Mouse (Mus musculus) lung, postnatal 14 days (tissue): ENCODE measurements around the gene Zdhhc22.
A peak's percentile ranks its signal among the peaks of the same experiment; 100 is the strongest.

Experiments used
- DNase-seq: peaks from one replicate; pipeline ENCODE4 v3.0.0; 2021

The Zdhhc22 gene

GRCm38 (mm10) chr12:86994776-86995175, 4.5 kb upstream of the Zdhhc22 start:
- no peak for DNase-seq

- DNase-seq = no peak
Observed at GRCm38 (mm10) chr12:86994166-86994565, 3.9 kb upstream of the Zdhhc22 start.

- no peak for DNase-seq
Observed at GRCm38 (mm10) chr12:86990755-86991110, 503 bp upstream of the Zdhhc22 start.

GRCm38 (mm10) chr12:86989378-86989777, 852 bp downstream of the Zdhhc22 start:
- no peak for DNase-seq

- DNase-seq = no peak
Observed at GRCm38 (mm10) chr12:86988227-86988626, 2.0 kb downstream of the Zdhhc22 start.

- DNase-seq = no peak
Observed at GRCm38 (mm10) chr12:86986562-86986961, 3.7 kb downstream of the Zdhhc22 start.

GRCm38 (mm10) chr12:86984194-86984555, 6.1 kb downstream of the Zdhhc22 start:
- peak; percentile 58 for DNase-seq

- peak; percentile 64 for DNase-seq
Observed at GRCm38 (mm10) chr12:86983470-86984193, 6.6 kb downstream of the Zdhhc22 start.

- no peak for DNase-seq
Observed at GRCm38 (mm10) chr12:86981180-86981579, 9.1 kb downstream of the Zdhhc22 start.

GRCm38 (mm10) chr12:86977833-86978232, 12.4 kb downstream of the Zdhhc22 start:
- peak; percentile 34 for DNase-seq

- no peak for DNase-seq
Observed at GRCm38 (mm10) chr12:86976511-86977168, 13.6 kb downstream of the Zdhhc22 start.

- DNase-seq = no peak
Observed at GRCm38 (mm10) chr12:86975761-86976160, 14.5 kb downstream of the Zdhhc22 start.

- DNase-seq = peak; percentile 84
Observed at GRCm38 (mm10) chr12:86974387-86975288, 15.6 kb downstream of the Zdhhc22 start.

- no peak for DNase-seq
Observed at GRCm38 (mm10) chr12:86973706-86974105, 16.5 kb downstream of the Zdhhc22 start.

GRCm38 (mm10) chr12:86973216-86973615, 17.0 kb downstream of the Zdhhc22 start:
- DNase-seq = peak; percentile 69

GRCm38 (mm10) chr12:86971089-86971488, 19.1 kb downstream of the Zdhhc22 start:
- DNase-seq = no peak

GRCm38 (mm10) chr12:86969220-86969601, 21.0 kb downstream of the Zdhhc22 start:
- no peak for DNase-seq

- DNase-seq = peak; percentile 29
Observed at GRCm38 (mm10) chr12:86968468-86969219, 21.6 kb downstream of the Zdhhc22 start.

GRCm38 (mm10) chr12:86965237-86965799, 24.9 kb downstream of the Zdhhc22 start:
- no peak for DNase-seq

- no peak for DNase-seq
Observed at GRCm38 (mm10) chr12:86964278-86965057, 25.8 kb downstream of the Zdhhc22 start.

- DNase-seq = peak; percentile 65
Observed at GRCm38 (mm10) chr12:86961589-86962344, 28.5 kb downstream of the Zdhhc22 start.
